Mouse (Mus musculus) embryo, embryonic 10 days (tissue): Measurements from ENCODE around the gene Fcer1g.

ENCODE experiments used
- DNase-seq: peaks from one replicate; pipeline ENCODE4 v3.0.0-alpha.2; 2015; ENCODE audit warnings: low spot score

Gene Fcer1g

DNA sequence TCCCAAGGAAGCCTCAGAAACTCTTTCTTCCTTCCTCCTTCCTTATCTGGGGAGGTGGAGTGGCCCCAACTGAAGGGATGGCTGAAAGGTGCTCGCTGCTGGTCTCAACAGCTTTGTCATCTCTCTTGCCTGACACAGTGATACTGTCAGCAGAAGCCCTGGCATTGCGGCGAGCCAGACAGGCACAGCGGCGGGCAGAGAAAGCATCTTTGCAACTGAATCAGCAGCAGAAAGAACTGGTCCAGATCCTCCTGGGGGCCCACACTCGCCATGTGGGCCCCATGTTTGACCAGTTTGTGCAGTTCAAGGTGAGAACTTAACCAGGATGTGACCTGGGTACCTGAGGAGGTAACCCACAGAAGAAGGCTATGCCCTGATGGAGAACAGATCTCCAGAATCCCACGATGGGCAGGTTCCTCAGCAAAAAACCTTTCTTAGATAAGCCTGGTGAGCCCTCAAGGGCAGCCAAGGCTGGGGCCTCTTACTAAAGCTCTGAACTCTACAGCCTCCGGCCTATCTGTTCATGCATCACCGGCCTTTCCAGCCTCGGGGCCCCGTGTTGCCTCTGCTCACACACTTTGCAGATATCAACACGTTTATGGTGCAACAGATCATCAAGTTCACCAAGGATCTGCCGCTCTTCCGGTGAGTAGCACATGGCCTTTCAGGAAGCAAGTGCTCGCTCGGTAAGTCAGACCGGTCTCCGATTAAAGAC lies 17.8 kb downstream of the Fcer1g start:
- no peak for DNase-seq

GRCm38 (mm10) chr1:171213801-171214496 lies 20.2 kb downstream of the Fcer1g start, which contains the start of gene Nr1i3:
Nr1i3 (plus strand) TSS chr1:171213970.
- no peak for DNase-seq

DNA sequence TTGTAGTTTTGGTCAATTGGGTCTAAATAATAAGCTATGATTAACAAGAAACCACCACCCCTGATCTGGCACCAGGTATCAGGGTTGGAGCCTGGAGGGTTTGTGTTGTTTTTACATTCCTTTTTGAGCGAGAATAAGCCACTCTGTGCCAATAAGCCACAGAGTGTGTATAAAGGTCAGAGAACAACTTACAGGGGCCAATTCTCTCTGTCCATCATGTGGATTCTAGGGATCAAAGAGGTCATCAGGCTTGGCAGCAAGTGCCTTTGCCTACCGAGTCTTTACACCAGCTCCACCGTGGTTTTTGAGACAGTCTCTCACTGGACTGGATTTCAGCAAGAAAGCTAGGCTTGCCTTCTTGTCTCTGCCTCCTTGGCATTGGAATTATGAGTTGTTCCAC lies 21.3 kb downstream of the Fcer1g start:
- no peak for DNase-seq

DNA sequence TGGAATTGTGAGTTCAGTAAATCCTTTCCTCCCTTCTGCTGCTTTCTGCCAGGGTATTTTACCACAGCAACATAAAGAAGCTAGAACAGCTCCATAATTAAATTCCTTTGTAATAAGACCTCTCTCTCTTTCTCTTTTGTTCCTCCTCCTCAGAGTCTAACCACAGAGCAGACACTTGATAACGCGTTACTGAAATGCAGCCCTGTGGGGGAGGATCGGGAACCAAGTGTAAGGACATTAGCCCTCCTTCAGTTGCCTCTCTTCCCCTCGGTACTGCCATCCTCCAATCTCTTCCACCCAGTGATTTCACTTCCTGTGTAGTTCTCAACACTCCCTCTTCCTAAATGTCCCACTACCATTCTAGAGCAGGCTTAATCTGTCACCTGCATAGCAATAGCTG lies 24.8 kb downstream of the Fcer1g start:
- no peak for DNase-seq

DNA sequence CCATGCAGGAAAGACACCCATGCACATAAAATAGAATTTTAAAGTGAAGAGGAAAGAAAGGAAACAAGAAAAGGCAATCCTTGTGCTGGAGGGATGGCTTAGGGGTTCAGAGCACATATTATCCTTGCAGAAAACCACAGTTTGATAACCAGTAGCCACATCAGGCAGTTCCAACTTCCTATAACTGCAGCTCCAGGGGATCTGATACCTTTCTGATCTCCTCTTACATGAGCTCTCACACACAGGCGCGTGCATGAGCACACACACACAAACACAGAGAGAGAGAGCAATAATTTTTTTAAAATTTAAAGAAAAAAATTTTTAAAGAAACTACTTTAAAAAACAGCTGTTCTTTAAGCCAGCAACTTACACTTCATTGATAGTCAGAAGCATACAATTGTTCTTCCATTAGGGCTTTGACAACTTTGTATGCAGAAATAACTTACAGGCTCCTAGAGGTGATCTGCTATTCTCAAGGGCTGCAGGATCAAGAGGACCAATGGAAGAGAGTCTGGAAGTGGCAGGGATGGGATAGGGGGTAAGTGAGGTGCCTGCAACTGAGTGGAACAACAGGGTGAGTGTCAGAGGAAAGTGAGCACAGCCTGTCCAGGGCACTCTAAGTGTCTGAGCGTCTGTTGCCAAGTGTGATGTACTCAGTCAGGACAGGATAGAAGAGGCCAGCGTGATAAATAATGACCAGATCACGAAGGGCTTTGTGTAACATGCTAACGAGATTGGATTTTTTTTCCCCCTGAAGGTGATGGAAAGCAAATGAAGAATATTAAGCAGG lies 28.3 kb downstream of the Fcer1g start:
- no peak for DNase-seq

GRCm38 (mm10) chr1:171204249-171204644 lies 29.9 kb downstream of the Fcer1g start:
- no peak for DNase-seq

GRCm38 (mm10) chr1:171203471-171204248 lies 30.5 kb downstream of the Fcer1g start:
- no peak for DNase-seq

DNA sequence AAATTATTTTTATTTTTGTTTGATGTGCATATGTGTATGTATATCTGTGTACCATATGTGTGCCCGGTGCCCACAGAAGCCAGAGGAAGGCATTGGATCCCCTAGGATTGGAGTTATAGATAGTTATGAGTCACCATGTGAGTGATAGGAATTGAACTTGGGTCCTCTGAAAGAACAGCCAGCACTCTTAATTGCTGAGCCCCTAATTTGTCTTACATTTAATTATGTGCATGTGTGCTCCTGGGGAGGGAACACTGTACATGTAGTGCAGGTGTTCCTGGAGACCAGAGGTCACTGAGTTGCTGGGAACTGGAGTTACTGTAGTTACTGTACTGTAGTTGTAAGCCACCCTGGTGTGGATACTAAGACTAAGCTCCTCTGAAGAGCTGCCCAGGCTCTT lies 33.4 kb downstream of the Fcer1g start:
- DNase-seq: no peak

- no peak for DNase-seq
These were observed 34.6 kb downstream of the Fcer1g start for GRCm38 (mm10) chr1:171199532-171199931.

DNA sequence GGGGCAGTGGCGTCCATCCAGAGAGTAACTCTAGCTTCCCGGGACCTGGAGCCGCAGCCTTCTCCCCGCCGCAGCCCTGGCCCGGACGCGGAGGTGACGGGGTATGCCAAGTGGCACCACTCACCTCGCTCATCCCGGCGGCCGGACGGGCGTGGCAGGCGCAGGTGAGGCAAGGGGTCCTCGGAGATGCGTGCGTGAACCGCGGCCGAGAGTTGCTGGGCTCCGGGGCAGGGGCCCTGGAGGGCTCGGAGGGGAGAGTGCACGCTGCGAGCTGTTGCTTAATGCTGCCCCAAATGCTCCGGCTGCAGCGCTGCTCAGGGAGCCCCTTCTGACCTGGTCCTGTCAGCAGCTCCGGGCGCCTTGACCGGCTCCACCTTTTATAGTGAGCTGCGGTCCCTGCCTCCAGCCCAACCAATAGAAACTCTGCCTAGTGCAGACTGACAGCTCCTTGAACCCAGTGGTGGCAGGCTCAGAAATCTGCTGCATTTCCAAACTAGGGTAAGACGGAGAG lies 38.2 kb downstream of the Fcer1g start, which contains the start of gene Pcp4l1:
Gene Pcp4l1 (minus strand): TSS at position 382 of the 511 bp plus-strand sequence.
- DNase-seq: peak; percentile 75

GRCm38 (mm10) chr1:171195046-171195822 lies 38.9 kb downstream of the Fcer1g start:
- DNase-seq: no peak

DNA sequence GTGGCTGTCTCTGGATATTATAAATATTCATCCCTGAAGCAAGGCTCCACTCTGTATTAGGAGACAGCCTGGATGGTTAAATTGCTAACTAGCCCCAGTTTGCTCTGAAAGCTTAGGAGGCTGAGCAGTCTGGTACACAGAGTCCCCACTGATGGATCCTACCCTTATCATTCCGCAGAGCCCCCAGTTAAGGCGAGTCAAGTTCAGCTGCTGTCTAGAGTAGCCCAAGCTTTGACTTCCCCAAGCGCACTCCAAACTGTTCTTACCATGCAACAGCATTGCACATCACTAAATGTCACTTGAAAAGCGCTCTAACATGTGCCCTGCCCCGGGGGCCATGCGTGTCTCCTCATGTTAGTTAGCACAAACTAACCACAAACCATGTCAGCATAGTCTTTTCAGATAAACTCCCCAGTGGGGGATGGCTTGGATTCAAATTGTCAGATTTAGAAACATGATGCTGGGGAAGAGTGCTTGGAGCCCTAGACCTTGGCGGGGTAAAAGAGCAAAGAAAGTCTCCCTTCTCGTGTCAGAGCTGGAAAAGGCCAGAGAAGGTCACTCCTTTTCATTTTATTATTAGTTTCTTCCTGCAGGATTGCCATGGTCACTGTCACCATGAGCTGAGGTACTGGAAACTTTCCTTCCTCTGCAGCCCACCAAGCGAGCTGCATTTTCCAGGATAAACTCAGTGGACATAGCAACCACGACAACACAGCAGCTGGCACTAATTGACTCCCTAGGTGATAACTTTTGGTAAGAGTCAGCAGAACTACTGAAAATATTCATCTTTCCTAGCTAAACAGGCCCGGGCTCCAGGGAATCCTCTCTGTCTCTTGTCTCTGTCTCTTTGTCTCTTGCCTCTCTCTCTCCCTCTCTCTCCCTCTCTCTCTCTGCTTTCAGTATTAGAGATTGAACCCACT lies 40.0 kb downstream of the Fcer1g start:
- DNase-seq: no peak

DNA sequence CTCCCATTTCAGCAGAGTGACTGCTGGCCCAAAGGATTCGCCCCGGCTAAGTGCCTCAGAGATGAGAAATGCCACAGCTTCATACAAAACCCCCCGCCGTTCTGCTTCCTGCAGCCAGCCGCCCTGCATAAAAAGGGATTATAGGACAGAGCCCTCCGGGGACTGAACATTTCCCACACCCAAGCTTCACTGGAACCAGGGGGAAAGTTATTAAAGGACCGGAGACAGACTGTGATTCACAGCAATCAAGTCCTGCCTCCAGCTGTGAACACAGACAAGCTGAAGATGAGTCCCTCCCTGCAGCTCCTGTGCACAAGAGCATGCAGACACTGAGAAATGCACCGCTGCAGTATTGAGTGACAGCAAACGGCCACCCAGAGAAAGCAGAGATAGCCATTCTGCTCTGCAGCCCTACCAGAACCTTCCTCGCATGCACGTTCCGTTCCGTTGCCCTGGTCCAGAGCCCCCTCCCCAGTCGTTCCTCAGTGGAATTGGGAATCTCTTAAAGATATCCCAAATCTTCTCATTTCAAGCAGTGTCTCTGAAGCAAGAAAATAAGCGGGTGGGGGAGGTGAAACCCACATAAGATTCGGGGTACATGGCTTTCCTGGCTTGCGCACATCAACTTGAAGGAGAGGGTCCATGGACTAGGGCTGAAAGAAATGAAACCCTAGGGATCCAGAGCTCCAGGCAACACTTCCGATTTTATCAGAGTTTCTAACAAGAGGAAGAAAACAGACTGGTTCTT lies 40.9 kb downstream of the Fcer1g start:
- DNase-seq: peak; percentile 51

- DNase-seq: no peak
These were observed 41.9 kb downstream of the Fcer1g start for GRCm38 (mm10) chr1:171192283-171192682.

GRCm38 (mm10) chr1:171190832-171191231 lies 43.3 kb downstream of the Fcer1g start:
- no peak for DNase-seq

GRCm38 (mm10) chr1:171189476-171190114 lies 44.6 kb downstream of the Fcer1g start:
- DNase-seq: no peak

- DNase-seq: no peak
These were observed 45.1 kb downstream of the Fcer1g start for GRCm38 (mm10) chr1:171189046-171189445.
